Mouse (Mus musculus): ENCODE measurements at regions not wholly inside any gene's neighbourhood (a gene's known extent, or its start where the extent isn't known, plus 50 kb on each side); places are given as distances from the start of the nearest gene placed in this dataset.

DNA sequence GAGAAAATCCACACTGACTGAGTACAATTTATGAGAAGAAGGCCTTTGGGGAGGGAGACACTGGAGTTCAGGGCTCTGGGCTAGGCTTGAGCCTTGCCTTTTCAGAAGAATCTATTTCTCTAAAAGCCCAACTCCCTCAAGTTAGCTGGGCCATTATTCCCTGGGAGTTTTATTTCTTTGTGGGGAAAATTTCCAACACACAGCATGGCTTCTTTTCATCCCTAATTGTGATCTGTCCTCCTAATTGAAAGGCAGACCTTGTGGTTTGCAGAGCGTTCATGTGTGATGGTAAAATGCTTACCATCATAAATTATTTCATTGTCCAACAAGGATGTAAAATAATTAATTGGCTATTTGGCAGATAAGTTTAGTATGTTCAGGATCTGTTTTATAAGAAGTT is 204.1 kb downstream of the Tgfb2 start:
- no peak for DNase-seq

DNA sequence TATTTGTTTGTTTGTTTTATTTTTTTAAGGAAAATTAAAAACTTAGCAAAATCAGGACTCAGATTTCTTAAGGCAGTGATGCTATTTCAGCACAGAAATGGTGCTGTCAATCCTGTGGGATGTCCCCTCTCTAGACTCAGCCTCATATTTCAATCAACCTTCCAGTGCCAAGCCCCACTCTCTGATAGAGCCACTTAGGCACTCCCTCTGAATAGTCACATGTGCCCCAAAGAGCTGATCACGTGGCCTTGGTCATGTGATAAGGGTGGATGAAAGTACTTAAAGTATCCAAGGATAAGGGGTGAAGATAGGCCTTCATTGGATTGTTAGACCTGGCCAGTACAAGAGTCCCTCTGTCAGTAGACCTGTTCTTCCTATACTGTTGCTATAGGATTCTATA is 207.9 kb downstream of the Tgfb2 start:
- DNase-seq = no peak

DNA sequence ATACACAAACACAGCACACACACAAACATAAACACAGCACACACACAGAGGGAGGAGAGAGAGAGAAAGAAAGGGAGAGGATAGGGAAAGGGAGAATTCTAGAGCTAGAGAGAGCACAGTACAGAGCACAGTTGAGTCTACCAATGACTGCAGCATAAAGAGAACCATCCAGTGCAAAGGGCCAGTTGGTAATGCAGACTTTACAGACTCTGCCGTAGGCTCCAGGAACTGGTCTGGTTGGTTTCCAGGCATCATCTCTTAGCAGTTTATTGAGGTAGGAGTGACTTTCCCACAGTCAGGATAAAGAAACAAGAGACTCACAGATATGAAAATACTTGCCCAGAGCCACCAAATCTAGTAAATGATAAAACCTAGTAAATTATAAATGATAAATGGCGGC is 208.5 kb downstream of the Tgfb2 start:
- DNase-seq = no peak

DNA sequence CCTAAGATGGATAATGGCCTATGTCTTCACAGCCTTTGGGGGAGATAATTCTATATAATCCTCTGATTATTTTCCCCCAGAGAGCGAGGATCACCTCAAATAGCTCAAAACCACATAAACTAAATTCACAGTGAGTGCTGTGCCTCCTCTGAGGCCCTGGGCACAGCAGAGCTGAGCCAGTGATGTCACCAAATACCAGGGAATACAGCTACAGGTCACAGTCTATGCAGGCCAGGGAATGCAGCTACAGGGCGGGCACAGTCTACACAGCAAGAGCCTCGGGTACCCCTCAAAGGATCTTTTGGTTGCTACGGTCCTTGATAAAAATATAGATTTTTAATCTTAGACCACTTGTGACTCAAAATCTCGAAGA is 211.4 kb downstream of the Tgfb2 start:
- DNase-seq = no peak

DNA sequence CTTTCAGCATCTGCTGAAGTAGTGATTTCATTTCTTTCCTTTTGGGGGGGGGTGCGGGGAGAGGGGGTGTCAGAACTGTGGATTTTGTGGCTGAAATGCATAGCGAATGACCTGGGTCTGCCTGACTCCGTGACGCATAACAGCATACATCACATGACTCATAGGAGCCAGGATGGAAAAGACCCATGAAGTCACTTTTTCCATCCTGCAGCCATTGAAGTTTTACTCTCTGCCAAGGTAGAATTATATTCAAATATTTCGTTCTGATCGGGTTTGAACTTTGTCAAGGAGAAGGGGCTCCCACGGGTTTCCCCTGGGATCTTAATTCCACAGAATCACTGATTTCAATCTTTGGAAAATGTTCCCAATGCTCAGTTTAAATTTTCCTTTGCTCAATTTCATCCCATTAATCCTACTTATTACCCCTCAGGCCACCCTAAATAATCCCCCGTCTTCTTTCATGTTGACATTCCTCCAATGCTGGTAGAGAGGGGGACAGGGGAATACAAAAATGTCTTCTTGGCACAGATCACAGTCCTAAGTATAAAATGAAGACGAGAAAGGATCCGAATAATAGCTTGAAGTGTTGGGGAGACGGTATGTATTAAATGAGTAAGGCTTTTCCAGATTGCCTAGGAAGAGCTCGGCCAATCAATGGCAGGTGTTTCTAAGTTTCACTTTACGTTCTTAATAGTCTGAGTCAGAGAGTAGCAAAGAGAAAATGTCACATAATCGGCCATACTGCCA is 212.0 kb downstream of the Tgfb2 start:
- DNase-seq = no peak

DNA sequence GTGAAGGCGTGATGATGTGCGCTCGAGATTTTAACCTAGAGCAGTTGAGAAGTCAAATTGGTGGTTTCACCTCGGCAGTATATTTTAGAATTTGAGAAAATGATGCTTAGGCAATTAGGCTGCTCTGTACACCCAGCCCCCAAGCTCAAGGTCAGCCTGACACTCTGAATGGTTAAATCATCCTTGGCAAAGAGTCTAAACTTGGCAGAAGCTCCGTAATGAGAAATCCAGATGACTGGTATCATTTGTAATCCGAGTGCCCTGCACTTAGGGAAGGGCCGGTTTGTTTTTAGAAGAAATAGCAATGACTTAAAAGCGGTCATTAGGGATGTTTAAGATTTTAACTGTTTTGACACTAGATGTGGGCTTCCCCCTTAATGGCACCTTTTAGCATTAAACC is 223.6 kb downstream of the Tgfb2 start:
- peak; percentile 21 for DNase-seq

DNA sequence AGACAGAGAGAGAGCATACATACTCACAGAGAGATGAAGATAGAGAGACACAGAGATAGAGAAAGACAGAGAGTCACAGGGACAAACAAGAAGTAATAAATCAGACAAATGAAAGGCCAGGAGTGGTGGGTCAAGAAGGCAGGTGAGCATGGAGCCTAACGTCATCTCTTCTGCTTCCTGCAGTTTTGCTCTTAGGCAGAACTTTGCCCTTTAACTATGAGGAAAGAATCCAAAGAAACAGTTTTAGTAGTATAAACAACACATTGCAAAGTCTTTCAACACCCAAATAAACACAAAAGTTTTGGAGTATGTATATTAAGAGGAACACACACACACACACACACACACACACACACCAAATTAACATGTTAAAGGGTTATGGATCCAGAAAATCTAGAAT is 225.8 kb downstream of the Tgfb2 start:
- DNase-seq = no peak

DNA sequence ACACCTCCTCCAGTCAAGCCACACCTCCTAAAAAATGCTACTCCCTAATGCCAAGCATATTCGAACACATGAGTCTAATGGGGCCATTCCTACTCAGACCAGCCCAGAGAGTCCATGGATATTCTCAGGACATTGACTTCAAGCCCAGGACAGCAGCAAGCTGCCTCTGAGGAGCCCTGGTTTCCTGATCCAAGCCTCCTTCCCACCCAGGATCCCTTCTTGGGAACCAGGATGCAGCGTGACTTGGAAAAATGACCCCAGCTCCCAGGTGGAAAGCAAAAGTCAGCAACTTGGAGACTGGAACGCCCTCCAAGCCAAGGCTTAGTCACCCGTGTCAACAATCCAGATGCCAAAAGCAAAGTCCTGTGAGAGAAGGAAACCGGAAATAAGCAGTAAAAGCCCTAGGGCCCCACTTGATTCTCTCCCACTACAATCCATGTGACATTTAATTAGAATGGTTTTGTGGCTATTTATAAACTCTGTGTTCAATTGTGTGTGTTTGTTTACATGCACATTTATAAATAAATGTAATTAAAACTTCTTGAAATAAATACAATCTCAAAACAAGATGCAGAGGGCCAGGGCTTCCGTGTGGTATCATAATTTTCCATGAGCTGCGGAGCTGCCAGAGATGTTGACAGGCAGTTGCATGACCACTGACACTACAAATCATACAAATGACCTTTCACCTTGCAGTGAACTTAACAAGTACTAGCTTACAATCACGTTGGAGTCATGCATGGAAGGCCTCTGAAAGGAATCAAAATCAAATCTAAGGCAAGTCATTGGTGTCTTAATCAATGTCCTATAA is 227.2 kb downstream of the Tgfb2 start:
- peak; percentile 23 for DNase-seq

DNA sequence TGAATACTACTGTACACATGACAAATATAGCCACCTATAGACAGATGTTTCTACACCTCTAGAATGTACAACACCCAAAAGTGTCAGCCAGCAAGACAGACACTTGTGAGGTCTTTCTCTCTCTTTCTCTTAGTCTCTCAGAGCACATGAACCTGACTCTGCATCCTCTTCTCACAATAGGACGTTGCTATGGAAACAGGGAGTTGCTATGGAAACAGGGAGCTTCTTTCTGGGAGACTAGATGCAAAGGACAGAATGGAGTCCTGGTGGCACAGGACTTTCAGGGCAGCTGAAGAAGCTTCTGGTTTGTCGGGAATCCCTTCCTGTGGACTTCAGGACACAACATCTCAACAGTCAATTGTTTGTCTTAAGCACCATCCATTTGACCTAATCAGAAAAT is 230.9 kb downstream of the Tgfb2 start:
- peak; percentile 9 for DNase-seq

DNA sequence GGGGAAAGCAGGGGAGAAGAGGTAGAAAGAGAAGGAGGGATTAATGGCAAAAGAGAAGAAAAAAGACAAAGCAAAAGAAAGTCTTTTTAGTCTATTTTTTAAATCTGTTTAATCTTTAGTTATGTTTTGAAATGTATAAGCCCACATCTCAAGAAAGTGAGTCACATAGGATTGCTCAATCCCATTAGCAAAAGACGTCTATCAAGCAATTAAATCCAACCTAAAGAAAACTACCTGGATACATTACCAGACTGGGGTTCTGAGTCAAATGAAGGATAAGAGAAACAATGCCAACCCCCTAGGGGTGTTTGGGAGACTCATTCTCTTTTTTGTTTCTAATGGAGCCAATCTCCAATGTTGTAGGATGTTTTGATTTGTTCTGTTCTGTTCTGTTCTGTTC is 231.4 kb downstream of the Tgfb2 start:
- no peak for DNase-seq

DNA sequence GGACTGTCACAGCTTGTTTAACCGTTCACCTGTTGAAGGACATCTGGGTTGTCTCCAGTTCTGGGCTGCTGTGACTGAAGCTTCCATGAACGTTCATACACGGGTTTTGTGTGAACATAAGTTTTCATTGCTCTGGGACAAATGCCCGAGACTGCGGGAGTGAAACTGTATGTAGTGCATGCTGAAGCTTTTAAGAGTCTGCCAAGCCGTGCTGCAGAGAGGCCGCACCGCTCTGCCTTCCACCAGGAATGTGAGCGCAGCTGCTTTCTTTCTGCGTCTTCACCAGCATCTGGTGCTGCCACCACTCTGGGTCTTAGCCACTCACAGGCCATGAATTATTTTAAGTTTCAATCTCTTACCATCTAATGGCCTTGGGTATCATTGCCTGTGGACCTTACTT is 232.8 kb downstream of the Tgfb2 start:
- no peak for DNase-seq

DNA sequence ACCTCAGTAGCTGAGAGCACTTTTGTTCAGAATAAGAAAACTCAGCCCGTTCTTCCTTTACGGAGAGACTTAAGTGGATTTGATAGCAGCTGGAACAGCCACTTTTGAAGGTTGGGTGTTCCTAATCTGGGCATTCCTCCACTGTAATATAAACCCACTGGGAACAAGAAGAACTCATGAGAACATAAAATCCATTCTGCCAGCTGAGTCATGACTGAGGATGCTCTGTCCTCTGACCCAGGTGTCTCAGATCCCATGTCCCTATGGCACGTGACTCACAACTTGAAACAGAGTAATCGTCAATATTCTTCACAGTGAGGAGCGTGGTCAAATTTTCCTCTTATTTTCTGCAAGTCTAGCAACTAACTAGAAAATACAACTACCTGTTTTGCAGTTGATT is 240.3 kb downstream of the Tgfb2 start:
- DNase-seq = no peak

DNA sequence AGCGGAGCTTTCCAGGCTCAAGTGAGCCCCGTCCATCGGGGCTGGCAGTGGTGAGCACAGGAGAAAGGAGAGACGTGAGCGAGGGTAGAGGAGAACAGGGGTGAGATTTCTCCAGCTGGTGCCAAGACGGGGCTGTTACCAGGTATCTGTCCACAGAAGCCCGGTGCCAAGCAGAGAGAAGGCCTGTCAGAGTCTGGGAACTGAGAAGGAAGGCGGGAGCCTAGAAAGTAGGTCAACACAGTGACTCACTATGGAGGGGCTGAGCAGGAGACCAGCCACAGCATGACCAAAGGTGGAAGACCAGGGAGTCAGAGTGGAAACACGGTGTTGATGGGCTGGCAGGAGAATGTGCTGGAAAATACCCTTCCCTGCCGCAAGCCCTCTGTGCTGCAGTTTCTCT is 245.0 kb downstream of the Tgfb2 start:
- DNase-seq = peak; percentile 30

DNA sequence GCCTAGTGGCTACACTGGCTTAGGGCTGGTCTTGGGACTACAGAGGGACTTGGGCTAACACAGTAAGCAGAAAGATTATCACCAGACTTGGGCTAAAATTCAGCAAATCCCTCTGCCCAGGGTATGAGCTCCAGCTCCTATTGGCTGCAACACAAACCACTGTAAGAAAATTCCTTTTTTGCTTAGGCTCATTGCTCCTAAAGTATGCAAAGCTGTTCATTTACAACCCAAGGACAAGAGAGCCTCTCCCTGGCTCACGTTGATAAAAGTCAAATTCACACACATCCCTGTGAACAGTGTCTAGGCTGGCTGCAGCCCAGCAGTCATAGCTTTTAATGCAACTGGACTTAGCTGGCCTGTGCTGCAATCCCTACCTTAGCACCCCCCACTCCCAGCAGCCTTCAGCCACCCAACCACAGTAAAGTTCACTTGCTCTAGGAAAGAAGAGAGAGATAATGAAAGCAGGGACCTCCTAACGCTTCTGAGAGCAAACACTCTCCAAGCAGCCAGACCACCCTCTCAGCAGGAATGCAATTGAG is 247.6 kb downstream of the Tgfb2 start:
- no peak for DNase-seq

DNA sequence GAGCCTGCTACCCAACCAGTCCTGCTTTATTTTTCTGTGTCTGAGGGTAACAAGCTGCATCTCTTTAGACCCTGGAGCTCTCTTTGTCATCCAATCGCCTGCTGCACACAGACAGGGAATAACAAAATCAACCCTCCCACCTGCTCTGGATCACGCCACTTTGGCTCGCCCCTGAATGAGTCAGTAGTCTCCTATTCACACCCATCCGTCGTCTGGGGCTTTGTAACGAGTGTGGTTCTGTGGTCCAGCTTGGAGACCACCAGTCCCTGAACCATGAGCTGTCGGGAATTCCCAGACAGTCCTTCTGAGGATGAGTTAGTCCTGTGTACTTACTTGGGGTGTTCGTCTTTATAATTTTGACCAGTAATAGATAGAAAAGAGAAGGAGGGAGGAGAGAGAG is 248.7 kb downstream of the Tgfb2 start:
- no peak for DNase-seq

DNA sequence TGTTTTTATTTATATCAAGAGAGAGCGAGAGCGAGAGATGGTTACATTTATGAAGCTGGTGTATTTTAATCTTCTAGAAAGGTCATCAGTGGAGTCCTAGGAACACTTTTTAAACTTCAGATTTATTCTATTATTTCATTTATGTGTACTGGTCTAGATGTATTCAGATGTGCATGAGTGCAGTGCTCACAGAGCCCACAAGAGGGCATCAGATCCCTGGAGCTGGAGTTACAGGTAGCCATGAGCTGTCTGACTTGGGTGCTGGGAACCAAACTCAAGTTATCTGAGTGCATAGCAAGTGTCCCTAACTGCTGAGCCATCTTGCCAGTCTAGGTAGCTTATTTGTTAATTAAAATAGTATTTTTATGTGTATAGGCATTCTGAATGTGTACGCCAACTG is 249.7 kb downstream of the Tgfb2 start:
- DNase-seq = peak; percentile 31

DNA sequence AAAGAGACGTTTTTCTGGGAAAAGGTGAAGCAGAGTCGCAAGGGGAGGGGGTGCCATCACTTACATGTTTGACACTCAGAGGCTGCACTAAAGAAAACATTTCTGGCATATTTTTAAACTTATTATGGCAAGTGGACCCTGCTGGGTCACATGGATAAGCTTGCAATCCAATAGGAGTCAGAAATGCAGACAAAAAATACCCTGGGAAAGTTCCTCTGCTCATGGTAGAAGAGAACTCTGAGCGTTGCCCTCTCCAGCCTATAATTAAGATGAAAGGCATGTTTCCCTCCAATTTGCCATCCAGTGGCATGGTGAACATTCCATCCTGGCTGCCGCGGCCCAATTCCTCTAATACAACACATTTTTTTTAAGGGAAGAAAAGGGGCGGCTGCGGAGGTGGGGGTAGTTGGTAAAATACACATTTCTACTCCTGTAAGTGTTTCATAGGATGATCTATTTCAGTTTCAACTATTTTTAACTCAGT is 250.6 kb downstream of the Tgfb2 start:
- no peak for DNase-seq

DNA sequence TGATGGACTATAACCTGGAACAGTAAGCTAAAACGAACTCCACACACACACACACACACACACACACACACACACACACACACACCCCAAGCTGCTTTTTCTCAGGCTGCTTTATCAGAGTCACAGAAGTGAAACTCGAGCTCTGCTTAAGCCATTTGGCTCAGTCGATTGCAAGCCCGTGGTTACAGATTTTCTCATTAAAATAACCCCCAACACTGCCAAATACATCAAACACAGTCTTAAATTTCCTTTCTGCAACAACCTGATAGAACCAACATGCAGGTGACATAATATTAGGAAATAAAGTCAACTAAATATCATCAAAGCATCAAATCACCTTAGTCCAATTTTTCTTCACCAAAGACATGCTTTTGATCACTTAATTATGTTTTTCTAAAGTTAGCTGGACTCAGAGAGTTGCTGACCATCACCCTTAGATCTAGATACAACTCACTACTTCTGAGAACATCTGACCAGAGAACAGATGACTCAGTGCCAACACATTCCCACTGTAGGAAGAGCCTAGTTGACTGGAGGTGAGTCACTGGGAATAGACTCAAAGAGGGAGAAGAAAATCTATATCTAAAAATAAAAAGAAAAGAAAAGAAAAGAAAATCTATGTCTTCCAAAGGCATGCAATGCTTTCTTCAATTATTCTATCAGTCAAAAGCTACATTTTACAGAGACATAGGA is 251.2 kb downstream of the Tgfb2 start:
- no peak for DNase-seq

DNA sequence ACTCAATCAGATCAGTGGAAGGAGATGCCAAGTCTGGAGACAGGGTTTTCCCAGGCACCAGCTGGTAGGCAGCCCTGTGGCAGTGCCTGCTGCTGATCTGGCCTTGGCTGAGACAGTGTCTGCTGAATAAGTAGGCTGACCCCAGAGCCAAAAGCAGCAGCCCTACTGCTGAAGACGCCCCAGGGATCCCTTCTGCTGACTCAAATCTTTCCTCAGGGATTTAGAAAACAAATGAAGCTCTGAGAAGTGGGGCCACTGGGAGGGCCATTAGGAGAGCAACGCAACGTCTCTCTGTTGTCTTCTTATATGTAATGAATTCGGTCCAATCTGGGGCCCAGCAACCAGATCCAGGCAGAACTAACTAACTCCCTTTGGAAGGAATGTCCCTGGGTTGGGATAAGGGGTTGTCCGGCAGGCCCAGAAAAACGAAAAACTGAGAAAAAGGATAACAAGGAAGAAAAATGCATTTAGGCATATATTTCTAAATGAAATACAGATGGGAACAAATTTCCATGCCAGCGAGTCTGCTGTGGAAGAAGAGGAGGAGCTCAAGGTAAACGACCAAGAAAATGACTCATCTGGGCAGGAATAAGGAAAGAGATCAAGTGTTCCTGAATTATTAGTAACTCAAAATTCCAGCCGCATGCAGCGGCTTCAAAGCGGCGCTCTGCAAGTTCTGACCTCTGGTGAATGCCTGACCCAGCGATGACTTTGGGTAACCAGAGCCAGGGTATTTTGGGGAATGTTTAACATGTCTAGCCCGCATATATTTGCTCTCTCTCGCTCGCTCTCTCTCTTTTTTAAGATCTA is 256.7 kb downstream of the Tgfb2 start:
- peak; percentile 14 for DNase-seq

DNA sequence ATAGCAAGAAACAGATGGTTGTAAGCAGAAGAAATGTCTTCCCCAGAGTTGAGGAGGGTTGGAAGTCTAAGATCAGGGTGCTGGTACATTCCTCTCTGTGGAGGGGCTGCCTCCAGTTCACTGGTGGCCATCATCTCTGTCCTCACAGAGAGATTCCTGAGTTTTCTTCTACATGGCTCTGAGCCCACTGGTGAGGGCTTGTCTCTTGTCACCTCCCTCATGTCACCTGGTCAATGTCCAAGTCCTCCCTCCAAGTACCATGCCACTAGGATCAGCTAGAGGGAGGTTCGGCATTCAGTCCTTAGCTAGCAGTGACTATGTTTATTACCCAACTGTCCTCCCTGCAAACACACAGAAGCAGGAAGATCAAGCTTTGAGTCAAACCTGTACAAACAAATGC is 258.3 kb downstream of the Tgfb2 start:
- DNase-seq = no peak

DNA sequence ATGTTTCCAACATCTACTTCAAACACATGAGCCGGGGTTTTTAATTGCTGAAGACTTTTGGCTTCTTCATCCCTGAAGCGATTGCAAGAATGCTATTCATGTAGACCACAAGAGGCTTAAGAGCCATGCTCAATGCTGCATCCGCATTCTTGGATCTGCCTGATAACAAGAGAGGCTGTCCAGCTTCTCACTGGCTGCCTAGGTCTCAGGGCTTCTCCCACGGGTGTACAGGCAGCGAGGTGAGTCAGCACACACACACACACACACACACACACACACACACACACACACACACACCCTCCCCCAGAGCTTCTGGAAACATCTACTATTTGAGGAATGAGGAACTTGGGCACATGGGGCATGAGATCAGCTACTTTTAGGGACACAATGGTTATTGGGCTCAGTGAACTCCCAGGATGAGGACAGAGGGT is 261.1 kb downstream of the Tgfb2 start:
- no peak for DNase-seq

DNA sequence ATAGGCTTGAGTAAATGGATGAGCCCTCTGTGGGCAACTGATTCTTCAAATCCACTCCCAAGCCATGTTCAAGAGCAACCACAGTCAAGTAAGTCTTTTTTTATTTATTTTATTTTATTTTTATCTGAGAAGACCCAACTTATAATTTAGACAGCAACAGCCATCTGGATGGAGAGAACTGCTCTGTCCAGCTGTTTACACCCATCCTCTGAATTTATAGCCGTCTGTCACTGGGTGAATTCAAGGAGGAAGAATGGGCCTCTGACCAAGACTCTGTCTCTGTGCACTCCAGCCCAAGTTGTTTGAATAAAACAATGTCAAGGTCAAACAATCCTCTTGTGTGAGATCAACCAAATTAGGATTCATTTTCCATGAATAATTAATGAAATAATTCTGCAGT is 263.6 kb downstream of the Tgfb2 start:
- no peak for DNase-seq

Data from adrenal gland, postnatal 14 days (tissue).